Mouse (Mus musculus) erythroblast, embryonic 14.5 days (primary cell): Measurements from ENCODE around the gene Sik1.

Source experiments
- GATA1 ChIP-seq: IDR thresholded peaks from 2 replicates; pipeline ENCODE4 v1.6.1; 2012; ENCODE audit warnings: low read length, inconsistent platforms, mixed read lengths
- TAL1 ChIP-seq: IDR thresholded peaks from 3 replicates; pipeline ENCODE4 v1.6.1; 2012; ENCODE audit warnings: low read length, inconsistent platforms, mixed read lengths

GRCm38 (mm10) chr17:31846970-31847369, 8.6 kb downstream of the Sik1 start:
- TF ChIP-seq GATA1, result no peak
- TF ChIP-seq TAL1, result no peak
